Mouse (Mus musculus): ENCODE data around the gene Rab1b.
"Not testable (repeated sequence)": the region's sequence is repeated elsewhere in the genome, so short reads cannot be mapped to it uniquely, and the experiment has no call there.

Gene Rab1b

GRCm38 (mm10) chr19:5106731-5107191 lies at the start of gene Rab1b:
Gene Rab1b (minus strand): TSS chr19:5107072.
- in situ Hi-C loops (cut with MboI; ENCODE audit: low sequenced_read_pairs) = no loop called here

GRCm38 (mm10) chr19:5152261-5152660 lies 45.4 kb upstream of the Rab1b start:
- in situ Hi-C loops (cut with MboI; ENCODE audit: low sequenced_read_pairs) = no loop called here

DNA sequence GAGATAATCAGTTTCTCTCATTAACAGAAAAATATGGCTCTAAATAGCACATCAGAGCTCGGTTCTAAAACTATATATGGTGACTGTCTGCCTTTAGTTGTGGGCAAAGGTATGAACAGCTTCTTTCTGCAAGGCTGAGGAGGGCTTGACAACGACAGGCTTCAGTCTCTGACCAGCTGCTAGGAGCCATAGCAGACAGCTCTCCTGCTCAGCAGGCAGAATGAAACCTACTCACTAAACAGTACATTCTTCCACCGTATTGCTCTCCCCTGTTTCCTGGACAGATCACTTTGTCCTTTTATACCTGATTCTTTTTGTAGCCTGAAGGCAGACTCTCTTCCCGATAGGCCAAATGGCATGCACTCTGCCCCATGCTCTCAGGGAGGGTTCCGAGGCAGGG lies 44.9 kb upstream of the Rab1b start:
- in situ Hi-C loops (cut with MboI; ENCODE audit: low sequenced_read_pairs) = no loop called here

DNA sequence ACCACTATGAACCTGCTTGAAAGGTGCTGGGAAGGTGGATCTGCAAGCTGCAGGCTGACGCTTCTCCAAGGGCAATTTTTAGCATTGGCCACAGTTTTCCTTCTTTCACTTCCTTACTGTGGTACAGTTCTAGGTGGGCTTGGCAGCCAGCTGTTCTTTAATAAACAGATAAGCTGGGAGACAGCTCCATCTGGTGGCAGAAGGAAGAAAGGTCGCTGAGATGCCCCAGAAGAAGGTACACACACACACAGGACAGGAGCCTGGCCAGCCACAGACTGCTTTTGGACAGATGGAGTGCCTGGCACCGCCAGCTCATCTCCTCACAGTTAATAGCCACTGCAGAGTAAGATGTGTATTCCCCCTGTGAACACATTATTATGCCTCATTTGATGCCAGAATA lies 44.5 kb upstream of the Rab1b start:
- in situ Hi-C loops (cut with MboI; ENCODE audit: low sequenced_read_pairs) = no loop called here

GRCm38 (mm10) chr19:5150358-5150757 lies 43.5 kb upstream of the Rab1b start:
- in situ Hi-C loops (cut with MboI; ENCODE audit: low sequenced_read_pairs) = no loop called here

GRCm38 (mm10) chr19:5149041-5149440 lies 42.2 kb upstream of the Rab1b start:
- in situ Hi-C loops (cut with MboI; ENCODE audit: low sequenced_read_pairs) = not testable (repeated sequence)

GRCm38 (mm10) chr19:5139640-5140039 lies 32.8 kb upstream of the Rab1b start:
- in situ Hi-C loops (cut with MboI; ENCODE audit: low sequenced_read_pairs) = loop anchor here (5.0 kb wide), 1 partner anchor 52 kb away; the partner anchor contains the start of genes Tmem151a and Yif1a

DNA sequence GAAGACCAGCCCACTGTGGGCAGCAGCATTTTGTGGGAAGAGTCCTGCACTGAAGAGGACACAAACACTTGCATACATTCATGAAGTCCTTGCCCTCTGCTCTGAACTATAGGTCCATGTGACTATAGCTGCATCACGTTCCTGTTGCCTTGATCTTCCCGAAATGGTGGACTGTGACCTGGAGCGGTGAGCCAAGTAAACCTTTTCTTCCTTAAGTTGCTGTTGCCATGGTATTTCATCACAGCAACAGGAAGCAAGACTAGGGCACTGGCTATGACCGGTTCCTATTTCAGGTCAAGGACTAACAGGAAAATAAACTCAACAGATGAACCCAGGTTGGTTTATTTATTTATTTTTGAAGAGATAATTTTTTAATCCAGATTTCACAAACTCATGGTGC lies 24.4 kb upstream of the Rab1b start:
- in situ Hi-C loops (cut with MboI; ENCODE audit: low sequenced_read_pairs) = no loop called here

GRCm38 (mm10) chr19:5129770-5130169 lies 22.9 kb upstream of the Rab1b start:
- in situ Hi-C loops (cut with MboI; ENCODE audit: low sequenced_read_pairs) = no loop called here

DNA sequence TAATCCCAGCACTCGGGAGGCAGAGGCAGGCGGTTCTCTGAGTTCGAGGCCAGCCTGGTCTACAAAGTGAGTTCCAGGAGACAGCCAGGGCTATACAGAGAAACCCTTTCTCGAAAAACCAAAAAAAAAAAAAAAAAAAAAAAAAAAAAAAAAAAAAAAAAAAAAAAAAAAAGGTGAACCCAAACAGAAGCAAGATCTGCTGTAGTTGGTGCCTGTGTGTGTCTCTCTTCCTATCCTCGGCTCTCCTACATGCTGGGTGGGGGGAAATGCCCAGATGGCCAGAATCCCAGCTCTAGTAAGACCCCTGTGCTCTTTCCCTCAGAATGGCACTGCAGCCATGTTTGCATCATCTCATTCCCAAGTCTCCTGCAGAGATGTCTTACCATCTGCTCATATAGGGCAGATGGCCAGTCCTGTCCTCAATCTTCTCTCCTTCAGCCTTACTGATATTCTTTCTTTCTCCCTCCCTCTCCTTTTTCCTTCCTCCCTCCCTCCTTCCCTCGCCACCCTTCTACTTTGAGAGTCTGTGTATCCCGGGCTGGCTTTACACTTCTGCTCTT lies 17.3 kb upstream of the Rab1b start:
- in situ Hi-C loops (cut with MboI; ENCODE audit: low sequenced_read_pairs) = no loop called here

GRCm38 (mm10) chr19:5123241-5123640 lies 16.4 kb upstream of the Rab1b start:
- in situ Hi-C loops (cut with MboI; ENCODE audit: low sequenced_read_pairs) = no loop called here

DNA sequence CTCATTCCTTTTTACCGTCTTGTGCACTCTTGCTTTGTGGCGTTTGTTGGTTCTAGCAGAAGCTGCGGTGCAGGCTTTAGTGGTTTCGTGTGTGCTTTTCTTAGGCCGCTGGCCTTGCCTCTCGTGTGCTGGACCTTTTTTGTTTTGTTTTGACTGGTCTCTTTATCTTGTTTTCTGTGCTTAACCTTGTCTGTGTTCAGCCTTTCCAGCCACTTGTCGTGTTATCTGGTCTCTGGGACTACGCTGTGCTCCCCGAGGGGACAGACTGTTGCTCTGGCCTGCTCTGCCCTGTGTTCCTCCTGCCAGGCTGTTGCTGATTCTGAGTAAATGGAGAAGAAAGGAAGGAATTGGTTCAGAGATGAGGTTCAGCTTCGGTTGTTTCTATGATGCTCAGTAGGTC lies 15.6 kb upstream of the Rab1b start:
- in situ Hi-C loops (cut with MboI; ENCODE audit: low sequenced_read_pairs) = no loop called here

DNA sequence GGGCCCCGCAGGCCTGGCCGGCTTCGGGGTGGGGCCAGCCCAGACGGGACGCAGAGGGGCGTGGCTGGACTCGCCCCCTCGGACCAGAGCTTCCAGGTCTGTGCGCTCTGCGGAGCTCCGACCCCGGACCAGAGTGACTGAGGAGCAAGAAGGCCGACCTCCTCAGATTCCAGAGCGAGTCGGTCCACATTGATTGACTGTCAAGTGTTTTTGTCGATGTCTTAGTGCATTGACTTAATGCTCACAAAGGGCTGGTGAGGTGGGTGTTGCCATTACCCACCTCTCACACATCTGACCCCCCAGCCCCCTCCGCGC lies 11.5 kb upstream of the Rab1b start, which contains the start of gene Klc2:
TSS of gene Klc2 (minus strand) at position 177 of the 315 bp plus-strand sequence.
- in situ Hi-C loops (cut with MboI; ENCODE audit: low sequenced_read_pairs) = no loop called here

GRCm38 (mm10) chr19:5117494-5118383 lies 10.9 kb upstream of the Rab1b start:
- in situ Hi-C loops (cut with MboI; ENCODE audit: low sequenced_read_pairs) = no loop called here

DNA sequence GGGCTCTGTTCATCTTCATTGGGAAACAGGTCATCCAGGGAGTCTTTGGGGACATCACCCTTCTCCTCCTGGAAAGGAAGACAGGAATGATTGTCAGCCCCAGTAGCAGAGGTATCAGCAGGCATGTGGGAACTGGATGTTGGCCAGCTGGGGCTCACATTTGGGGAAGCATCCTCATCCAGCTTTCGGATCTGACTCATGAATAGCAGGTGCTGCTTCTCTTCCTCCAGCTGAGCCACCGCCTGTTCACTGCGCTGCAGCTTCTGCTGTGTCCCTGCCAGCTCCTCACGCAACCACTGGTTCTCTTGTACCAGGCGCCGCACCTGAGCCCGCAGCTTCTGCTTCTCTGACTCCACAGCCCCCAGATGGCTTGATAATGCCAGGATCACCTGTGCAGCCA lies 6.9 kb upstream of the Rab1b start:
- in situ Hi-C loops (cut with MboI; ENCODE audit: low sequenced_read_pairs) = no loop called here

GRCm38 (mm10) chr19:5109659-5110453 lies 3.0 kb upstream of the Rab1b start:
- in situ Hi-C loops (cut with MboI; ENCODE audit: low sequenced_read_pairs) = no loop called here

DNA sequence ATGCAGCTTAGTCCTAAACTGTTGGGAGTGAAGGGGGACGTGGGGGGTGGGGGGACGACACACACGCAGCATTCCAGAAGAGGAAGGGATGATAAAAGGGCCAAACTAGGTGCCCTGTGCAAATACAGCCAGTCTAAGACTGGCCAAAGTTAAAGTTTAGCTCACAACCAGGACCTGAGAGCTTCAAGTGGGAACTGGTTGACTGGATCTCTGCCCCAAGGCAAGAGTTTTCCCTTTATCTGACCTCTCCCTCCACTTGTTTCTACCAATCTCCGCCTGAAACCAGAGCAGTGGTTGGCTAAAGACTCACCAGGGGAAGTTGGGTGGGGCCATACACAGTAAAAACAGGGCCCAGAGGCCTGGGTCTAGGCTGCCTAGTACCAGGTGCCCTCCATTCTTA lies 1.8 kb upstream of the Rab1b start:
- in situ Hi-C loops (cut with MboI; ENCODE audit: low sequenced_read_pairs) = no loop called here

DNA sequence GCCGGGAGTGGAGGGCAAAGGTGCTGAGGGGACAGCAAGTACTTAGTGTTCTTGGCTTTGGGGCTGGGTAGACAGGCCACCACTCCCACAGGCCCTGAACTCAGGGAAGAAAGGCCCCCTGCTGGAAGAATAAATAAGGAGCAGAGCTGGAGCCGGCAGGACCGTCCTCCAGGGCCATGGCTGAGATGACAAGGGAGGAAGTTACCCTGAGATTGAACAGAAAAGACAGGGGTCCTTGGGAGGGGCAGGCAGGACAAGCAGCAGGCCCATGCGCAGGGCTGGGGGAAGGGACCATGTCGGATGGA lies 1.4 kb upstream of the Rab1b start:
- in situ Hi-C loops (cut with MboI; ENCODE audit: low sequenced_read_pairs) = no loop called here

GRCm38 (mm10) chr19:5107556-5108270 lies 841 bp upstream of the Rab1b start:
- in situ Hi-C loops (cut with MboI; ENCODE audit: low sequenced_read_pairs) = no loop called here

GRCm38 (mm10) chr19:5106074-5106473 lies 798 bp downstream of the Rab1b start:
- in situ Hi-C loops (cut with MboI; ENCODE audit: low sequenced_read_pairs) = no loop called here
